Mouse (Mus musculus): ENCODE results near the gene Abl2. TPM values are rescaled to one million over a fixed set of nuclear protein-coding genes. Genes with fewer than 3 reads are reported as not detected.
"Not testable (repeated sequence)": the region's sequence is repeated elsewhere in the genome, so short reads cannot be mapped to it uniquely, and the experiment has no call there.

Abl2 gene
- total and polyA plus RNA-seq, 3 experiments = 10.0 to 19.8 (median 15.5) TPM

DNA sequence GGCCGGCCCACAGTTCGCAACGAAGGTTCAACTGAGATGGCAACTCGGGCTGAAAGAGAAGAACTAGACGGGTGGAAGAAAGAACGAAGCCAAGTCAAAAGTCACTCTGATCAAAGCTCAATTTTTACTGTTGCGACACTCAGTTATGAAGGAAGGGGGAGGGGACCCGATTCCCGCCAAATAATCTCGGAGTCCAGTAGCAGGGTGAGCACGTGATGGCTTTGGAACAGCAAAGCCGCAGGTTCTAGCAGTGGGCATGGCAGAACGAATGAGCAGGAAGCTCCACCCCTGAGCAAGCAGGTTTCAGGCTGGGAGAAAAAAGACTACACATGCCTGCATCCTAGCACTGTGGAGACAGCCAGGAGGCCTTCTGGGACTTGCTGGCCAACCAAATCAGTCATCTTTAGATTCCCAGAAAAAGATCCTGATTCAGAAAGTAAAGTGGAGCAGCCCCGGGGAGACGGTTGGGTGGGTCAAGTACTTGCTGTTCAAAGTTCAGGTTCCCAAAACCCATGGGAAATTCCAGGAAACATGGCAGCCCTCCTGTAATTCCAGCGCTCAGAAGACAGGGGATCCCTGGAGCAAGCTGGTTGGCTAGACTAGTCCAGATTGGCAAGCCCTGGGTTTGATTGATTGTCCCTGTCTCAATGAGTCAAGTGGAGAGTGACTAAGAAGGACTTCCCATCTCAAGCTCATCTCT lies 26.0 kb upstream of the Abl2 start:
- H3K36me3 ChIP-seq (replicated peaks in 1 of 2; ENCODE audit: control insufficient read depth in 1 of 2, insufficient read depth in 1 of 2, low read length in 1 of 2); H3K9ac ChIP-seq (ENCODE audit: insufficient read depth, low read depth); DNase-seq (ENCODE audit: extremely low read depth); H3K9me3 ChIP-seq (replicated peaks; ENCODE audit: low read length); dilution Hi-C loops (cut with MboI; ENCODE audit: extremely low pct_ligation_motif_present, extremely low pct_unique_long_range_greater_than_20kb, low sequenced_read_pairs); H3K79me2 ChIP-seq (replicated peaks; ENCODE audit: control insufficient read depth, extremely low read depth, insufficient read depth, poor library complexity, severe bottlenecking); H3K27ac ChIP-seq (ENCODE audit: insufficient read depth, low read depth); H3K4me2 ChIP-seq (ENCODE audit: insufficient read depth, low read depth, poor library complexity, severe bottlenecking); H3K4me3 ChIP-seq (replicated peaks in 1 of 3; ENCODE audit: low read depth in 2 of 3, low read length in 2 of 3, poor library complexity in 1 of 3); H3K27me3 ChIP-seq (replicated peaks): not testable (repeated sequence)
- in situ Hi-C loops (cut with MboI; ENCODE audit: low pct_ligation_motif_present, low pct_unique_long_range_greater_than_20kb, low sequenced_read_pairs) = loop anchor here (10.0 kb wide), 1 partner anchor 268 kb away; no protein-coding TSS in a partner anchor
- H3K4me1 ChIP-seq (ENCODE audit: control insufficient read depth in 1 of 2, insufficient read depth in 2 of 2) = peaks cover 0 to 15% of the 10 kb centered on the region in 2 experiments; a peak in 2 of 4 replicates

DNA sequence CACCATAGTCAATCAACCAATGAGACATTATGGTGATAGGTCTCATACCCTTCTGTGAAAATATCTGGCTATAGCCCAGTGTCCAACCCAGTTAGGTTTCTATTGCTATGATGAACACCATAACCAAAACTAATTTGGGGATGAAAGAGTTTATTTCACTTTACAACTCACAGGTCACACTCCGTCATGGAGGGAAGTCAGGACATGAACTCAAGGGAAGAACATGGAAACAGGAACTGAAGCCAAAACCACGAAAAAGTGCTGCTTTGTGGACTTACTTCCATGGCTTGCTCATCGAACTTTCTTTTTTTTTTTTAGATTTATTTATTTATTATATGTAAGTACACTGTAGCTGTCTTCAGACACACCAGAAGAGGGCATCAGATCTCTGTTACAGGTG lies 25.1 kb upstream of the Abl2 start:
- H3K4me1 ChIP-seq (ENCODE audit: control insufficient read depth in 1 of 2, insufficient read depth in 2 of 2) = peaks cover 0 to 15% of the 10 kb centered on the region in 2 experiments; a peak in 2 of 4 replicates
- dilution Hi-C loops (cut with MboI; ENCODE audit: extremely low pct_ligation_motif_present, extremely low pct_unique_long_range_greater_than_20kb, low sequenced_read_pairs) (no loop called here), in situ Hi-C loops (cut with MboI; ENCODE audit: low pct_ligation_motif_present, low pct_unique_long_range_greater_than_20kb, low sequenced_read_pairs) (loop anchor here (10.0 kb wide), 1 partner anchor 269 kb away; no protein-coding TSS in a partner anchor)
- H3K9ac ChIP-seq (ENCODE audit: insufficient read depth, low read depth) = no peak overlapping the region
- TF ChIP-seq RAD21 (IDR thresholded peaks at IDR 0.05; ENCODE audit: low read depth, low read length) (no peak), MYC (IDR thresholded peaks at IDR 0.05; ENCODE audit: low read depth, low read length) (no peak), USF2 (conservative IDR thresholded peaks at IDR 0.05; ENCODE audit: low read depth, low read length) (no peak), ELF1 (IDR thresholded peaks at IDR 0.05; ENCODE audit: low read depth, low read length) (no peak), KAT2A (IDR thresholded peaks at IDR 0.05; ENCODE audit: insufficient replicate concordance, low read length) (no peak), SIN3A (IDR thresholded peaks at IDR 0.05; ENCODE audit: low read length) (no peak), RCOR1 (conservative IDR thresholded peaks at IDR 0.05; ENCODE audit: low read depth, low read length) (no peak), BHLHE40 (IDR thresholded peaks at IDR 0.05; ENCODE audit: low read depth, low read length) (no peak), NELFE (IDR thresholded peaks at IDR 0.05; ENCODE audit: low read depth, low read length) (no peak), MAZ (IDR thresholded peaks at IDR 0.05; ENCODE audit: low read depth, low read length) (no peak), CHD1 (IDR thresholded peaks at IDR 0.05; ENCODE audit: low read depth, low read length) (no peak), GABPA (IDR thresholded peaks at IDR 0.05; ENCODE audit: insufficient replicate concordance, low read depth, low read length) (no peak), NRF1 (IDR thresholded peaks at IDR 0.05; ENCODE audit: low read depth, low read length) (no peak), JUND (conservative IDR thresholded peaks at IDR 0.05; ENCODE audit: low read depth, low read length) (no peak), IRF4 (IDR thresholded peaks at IDR 0.05; ENCODE audit: low read depth, low read length) (no peak), POLR2A (IDR thresholded peaks at IDR 0.05; ENCODE audit: low read depth, low read length) (no peak), SMC3 (IDR thresholded peaks at IDR 0.05; ENCODE audit: low read depth, low read length) (no peak), MAFK (IDR thresholded peaks at IDR 0.05; ENCODE audit: insufficient replicate concordance, low read length) (no peak)
- no peaks in the 10 kb centered on the region for H3K27me3 ChIP-seq (replicated peaks)
- no peak for DNase-seq (ENCODE audit: extremely low read depth)
- H3K4me2 ChIP-seq (ENCODE audit: insufficient read depth, low read depth, poor library complexity, severe bottlenecking) = no peak overlapping the region
- no peak overlapping the region for H3K4me3 ChIP-seq (replicated peaks in 1 of 3; ENCODE audit: low read depth in 2 of 3, low read length in 2 of 3, poor library complexity in 1 of 3)
- no peaks in the 10 kb centered on the region for H3K9me3 ChIP-seq (replicated peaks; ENCODE audit: low read length)
- H3K27ac ChIP-seq (ENCODE audit: insufficient read depth, low read depth) = no peak overlapping the region
- no peaks in the 10 kb centered on the region for H3K36me3 ChIP-seq (replicated peaks in 1 of 2; ENCODE audit: control insufficient read depth in 1 of 2, insufficient read depth in 1 of 2, low read length in 1 of 2)
- no peaks in the 10 kb centered on the region for H3K79me2 ChIP-seq (replicated peaks; ENCODE audit: control insufficient read depth, extremely low read depth, insufficient read depth, poor library complexity, severe bottlenecking)
